Mouse (Mus musculus) megakaryocyte, embryonic 14.5 days (primary cell): ENCODE data around the gene Tmem135. TPM values are rescaled to one million over a fixed set of nuclear protein-coding genes. Genes with fewer than 3 reads are reported as not detected.
"Not testable (repeated sequence)": the region's sequence is repeated elsewhere in the genome, so short reads cannot be mapped to it uniquely, and the experiment has no call there.

Experiments used
- H3K27me3 ChIP-seq: replicated peaks from 2 replicates; pipeline ENCODE3; 2012; ENCODE audit warnings: inconsistent platforms
- H3K36me3 ChIP-seq: replicated peaks from 2 replicates; pipeline ENCODE3; 2012; ENCODE audit warnings: low read length, inconsistent platforms, mixed read lengths
- H3K4me1 ChIP-seq: 2 replicates; pipeline ENCODE4 v1.6.1; 2012; ENCODE audit warnings: inconsistent platforms
- H3K4me3 ChIP-seq: replicated peaks from 2 replicates; pipeline ENCODE3; 2012; ENCODE audit warnings: moderate library complexity, mild to moderate bottlenecking, inconsistent platforms
- H3K9me3 ChIP-seq: 2 replicates; pipeline ENCODE4 v1.6.1; 2012; ENCODE audit warnings: inconsistent platforms
- FLI1 ChIP-seq: IDR thresholded peaks from 2 replicates; pipeline ENCODE4 v1.6.1; 2012; ENCODE audit warnings: low read length, inconsistent platforms, mixed read lengths
- GATA1 ChIP-seq: IDR thresholded peaks from 3 replicates; pipeline ENCODE4 v1.6.1; 2012; ENCODE audit warnings: mixed read lengths, low read length, inconsistent platforms, borderline replicate concordance
- polyA plus RNA-seq: library from polyadenylated mRNA; stranded (reverse); fragments of >175 nt; gene quantifications from 2 replicates; pipeline ENCODE4 v1.2.3, GENCODE M21; 2012; ENCODE audit warnings: low replicate concordance; ENCODE audit not compliant: insufficient read depth

Gene Tmem135
- polyA plus RNA-seq, 1 experiment = 19.0 TPM

DNA sequence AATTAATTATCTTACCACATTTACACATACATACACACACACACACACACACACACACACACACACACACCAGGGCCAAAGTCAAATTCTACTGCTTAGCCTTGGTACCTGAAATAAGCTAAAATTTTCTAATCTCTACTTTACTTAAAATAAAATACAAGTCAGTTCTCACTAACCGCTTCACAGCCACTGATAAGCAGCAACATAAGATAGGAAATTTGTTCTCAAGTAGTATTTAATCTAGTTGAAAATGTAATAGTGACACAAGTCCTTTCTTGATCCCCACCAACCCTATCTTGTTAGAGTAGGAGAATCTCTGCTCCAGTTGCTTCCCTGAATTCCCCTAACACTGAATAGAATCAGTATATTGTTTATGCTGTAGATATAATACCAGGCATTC lies 67.6 kb downstream of the Tmem135 start:
- Histone ChIP-seq H3K4me3 (no peak overlapping the region), H3K27me3 (no peaks in the 10 kb centered on the region), H3K4me1 (peaks cover 40% of the 10 kb centered on the region), H3K9me3 (no peaks in the 10 kb centered on the region), H3K36me3 (peaks cover 6% of the 10 kb centered on the region)
- no peak for TF ChIP-seq GATA1
- TF ChIP-seq FLI1 = no peak

DNA sequence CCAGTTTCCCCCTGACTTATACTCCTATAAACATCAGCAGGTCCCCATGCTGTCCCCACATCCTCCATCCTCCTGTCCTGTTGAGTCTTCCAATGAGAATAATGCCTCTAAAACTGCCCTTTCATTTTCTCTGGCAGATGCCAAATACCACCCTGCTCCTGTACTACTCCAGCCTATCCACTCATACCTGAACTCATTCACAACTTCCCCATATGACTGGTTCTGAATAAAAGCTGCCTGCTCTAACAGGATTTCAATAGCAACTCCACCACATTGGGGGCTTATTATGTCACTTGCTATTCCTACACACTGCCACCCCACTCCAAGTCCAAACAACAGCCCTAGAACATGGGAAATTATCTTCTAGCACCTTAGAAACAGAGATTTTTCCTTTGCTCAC lies 68.7 kb downstream of the Tmem135 start:
- Histone ChIP-seq H3K4me1 (peaks cover 42% of the 10 kb centered on the region), H3K36me3 (peaks cover 14% of the 10 kb centered on the region), H3K27me3 (no peaks in the 10 kb centered on the region), H3K9me3 (no peaks in the 10 kb centered on the region), H3K4me3 (no peak overlapping the region)
- no peak for TF ChIP-seq FLI1
- TF ChIP-seq GATA1 = no peak

DNA sequence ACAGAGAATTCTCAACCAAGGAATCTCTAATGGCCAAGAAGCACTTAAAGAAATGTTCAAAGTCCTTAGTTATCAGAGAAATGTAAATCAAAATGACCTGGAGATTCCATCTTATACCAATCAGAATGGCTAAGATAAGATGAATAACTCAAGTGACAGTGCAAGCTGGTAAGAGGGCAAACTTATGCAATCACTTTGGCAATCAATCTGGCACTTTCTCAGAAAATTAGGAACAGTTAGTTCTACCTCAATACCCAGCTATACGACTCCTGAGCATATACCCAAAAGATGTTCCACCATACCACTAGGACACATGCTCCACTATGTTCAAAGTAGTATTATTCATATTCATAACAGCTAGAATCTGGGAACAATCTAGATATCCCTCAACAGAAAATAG lies 74.1 kb downstream of the Tmem135 start:
- Histone ChIP-seq H3K9me3 (no peaks in the 10 kb centered on the region), H3K4me1 (peaks cover 26% of the 10 kb centered on the region), H3K36me3 (peaks cover 12% of the 10 kb centered on the region), H3K27me3 (no peaks in the 10 kb centered on the region), H3K4me3 (no peak overlapping the region)
- no peak for TF ChIP-seq FLI1
- no peak for TF ChIP-seq GATA1

DNA sequence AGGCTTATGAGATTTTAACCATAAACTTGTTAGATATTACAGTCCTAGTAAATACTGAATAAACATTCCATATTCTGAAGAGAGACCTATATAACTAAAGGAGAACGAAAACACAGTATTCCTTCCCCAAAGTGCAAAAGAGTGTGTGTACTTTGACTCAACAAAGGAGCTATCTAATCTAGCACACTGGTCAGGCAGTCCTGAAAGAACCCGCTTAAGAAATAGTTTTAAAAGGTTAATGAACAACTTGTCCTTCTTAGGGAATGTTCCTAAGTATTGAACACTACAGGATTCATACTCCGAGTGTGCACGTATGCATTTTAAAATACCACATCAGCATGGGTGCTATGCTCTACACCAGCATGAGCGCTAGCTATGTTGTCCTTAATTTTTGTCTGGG lies 76.3 kb downstream of the Tmem135 start:
- Histone ChIP-seq H3K27me3 (no peaks in the 10 kb centered on the region), H3K4me3 (no peak overlapping the region), H3K4me1 (peaks cover 26% of the 10 kb centered on the region), H3K36me3 (peaks cover 25% of the 10 kb centered on the region), H3K9me3 (peaks cover 3% of the 10 kb centered on the region; the same call in 1 of the 2 replicates)
- TF ChIP-seq GATA1 (no peak), FLI1 (no peak)

DNA sequence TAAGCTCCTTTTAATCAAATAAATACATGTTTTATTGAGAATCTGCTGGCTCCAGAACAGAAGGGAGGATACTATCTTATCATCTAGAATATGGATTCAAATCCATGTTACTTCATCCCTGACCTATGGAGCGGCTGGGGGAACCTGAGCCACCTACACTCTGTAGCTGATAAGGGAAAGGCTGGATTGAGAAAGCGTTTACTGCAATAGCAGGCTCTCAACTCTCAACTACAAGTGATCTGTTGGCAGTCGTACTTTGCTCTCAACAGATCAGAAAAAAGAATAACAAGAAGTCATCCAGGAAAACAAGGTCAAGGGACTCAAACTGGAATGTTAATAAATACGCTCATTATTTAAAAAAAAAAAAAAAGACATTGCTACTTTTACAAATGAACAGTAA lies 77.3 kb downstream of the Tmem135 start:
- no peak overlapping the region for H3K4me3 ChIP-seq

DNA sequence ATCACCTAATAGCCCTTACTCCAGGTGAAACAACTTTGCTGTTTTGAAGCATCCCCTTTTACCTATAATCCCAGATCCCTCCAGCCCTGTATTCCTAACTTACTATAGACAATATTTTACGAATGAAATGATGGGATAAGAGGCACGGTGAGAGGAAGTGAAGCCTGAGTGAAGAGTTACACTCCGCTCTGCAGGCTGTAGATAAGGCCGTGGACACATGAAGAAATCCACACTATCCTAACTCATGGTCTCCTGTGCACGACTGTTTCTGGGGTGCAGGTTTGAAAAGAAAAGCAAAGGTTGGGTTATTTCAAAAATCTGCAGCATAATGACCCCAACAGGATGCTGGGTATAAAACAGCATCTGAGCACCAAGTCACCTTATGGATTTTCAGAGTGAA lies 77.8 kb downstream of the Tmem135 start:
- Histone ChIP-seq H3K36me3 (peaks cover 31% of the 10 kb centered on the region), H3K4me1 (peaks cover 23% of the 10 kb centered on the region), H3K27me3 (no peaks in the 10 kb centered on the region), H3K9me3 (peaks cover 8% of the 10 kb centered on the region; the same call in 1 of the 2 replicates), H3K4me3 (peak overlapping the region; percentile 77)
- TF ChIP-seq GATA1 (no peak), FLI1 (no peak)

More for the DNA sequence above, 77.3 kb downstream of the Tmem135 start:
- Histone ChIP-seq H3K4me1 (peaks cover 26% of the 10 kb centered on the region), H3K27me3 (no peaks in the 10 kb centered on the region), H3K36me3 (peaks cover 33% of the 10 kb centered on the region), H3K9me3 (peaks cover 8% of the 10 kb centered on the region; the same call in 1 of the 2 replicates)
- TF ChIP-seq GATA1 = no peak
- TF ChIP-seq FLI1 = no peak

DNA sequence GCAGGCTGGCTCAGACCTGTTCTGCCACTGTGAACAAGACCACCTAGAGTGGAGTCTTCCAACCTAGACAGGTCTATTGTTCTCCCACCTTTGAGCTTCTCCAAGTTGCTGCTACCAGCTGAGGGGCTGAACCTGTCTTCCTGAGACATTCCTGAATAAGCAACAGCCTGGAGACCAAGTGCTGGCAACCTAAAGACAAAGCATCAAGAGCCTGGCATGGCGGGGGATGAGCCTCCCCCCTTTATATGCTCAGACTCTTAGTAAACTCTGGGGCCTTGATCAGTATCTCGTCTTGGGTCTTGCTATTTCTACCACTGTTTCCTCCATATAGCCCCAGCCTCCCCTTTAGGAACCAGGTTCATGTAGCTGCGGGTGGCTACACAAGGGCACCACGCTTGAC lies 81.3 kb downstream of the Tmem135 start:
- not testable (repeated sequence) for H3K4me3 ChIP-seq, H3K9me3 ChIP-seq, H3K27me3 ChIP-seq
- peaks cover 17% of the 10 kb centered on the region for H3K4me1 ChIP-seq
- peaks cover 25% of the 10 kb centered on the region for H3K36me3 ChIP-seq

DNA sequence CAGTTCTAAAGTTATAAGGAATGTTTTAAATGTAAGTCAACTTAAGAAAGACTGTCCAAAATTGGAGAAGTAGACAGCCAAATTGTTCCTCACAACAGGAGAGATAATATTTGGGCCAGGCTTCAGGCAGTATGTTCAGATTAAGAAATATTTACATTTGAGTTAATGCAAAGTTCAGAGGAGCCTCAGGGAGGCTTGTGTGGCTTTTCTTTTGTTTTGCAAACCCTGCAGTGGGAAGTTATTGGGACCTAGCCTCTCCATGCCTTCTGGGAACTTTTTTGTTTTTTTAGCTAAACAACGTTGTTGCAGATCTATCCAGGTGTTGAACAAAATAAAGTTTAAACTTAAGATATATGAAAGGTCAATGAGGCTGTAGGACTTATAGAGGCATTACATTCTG lies 84.7 kb downstream of the Tmem135 start:
- H3K9me3 ChIP-seq = peaks cover 8% of the 10 kb centered on the region; the same call in 1 of the 2 replicates
- H3K4me3 ChIP-seq = no peak overlapping the region
- TF ChIP-seq FLI1 (no peak), GATA1 (no peak)
- no peaks in the 10 kb centered on the region for H3K27me3 ChIP-seq
- H3K36me3 ChIP-seq = peaks cover 21% of the 10 kb centered on the region
- peaks cover 12% of the 10 kb centered on the region for H3K4me1 ChIP-seq

DNA sequence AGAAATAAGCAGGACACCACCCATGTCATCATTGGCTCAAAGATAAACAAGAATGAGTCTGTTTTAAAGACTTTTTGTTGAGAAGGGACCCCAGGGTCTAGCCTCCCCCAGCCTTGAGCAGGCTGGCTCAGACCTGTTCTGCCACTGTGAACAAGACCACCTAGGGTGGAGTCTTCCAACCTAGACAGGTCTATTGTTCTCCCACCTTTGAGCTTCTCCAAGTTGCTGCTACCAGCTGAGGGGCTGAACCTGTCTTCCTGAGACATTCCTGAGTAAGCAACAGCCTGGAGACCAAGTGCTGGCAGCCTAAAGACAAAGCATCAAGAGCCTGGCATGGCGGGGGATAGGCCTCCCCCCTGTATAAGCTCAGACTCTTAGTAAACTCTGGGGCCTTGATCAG lies 86.9 kb downstream of the Tmem135 start:
- H3K4me1 ChIP-seq = peaks cover 15% of the 10 kb centered on the region
- H3K9me3 ChIP-seq, H3K4me3 ChIP-seq, H3K27me3 ChIP-seq: not testable (repeated sequence)
- H3K36me3 ChIP-seq = peaks cover 23% of the 10 kb centered on the region

DNA sequence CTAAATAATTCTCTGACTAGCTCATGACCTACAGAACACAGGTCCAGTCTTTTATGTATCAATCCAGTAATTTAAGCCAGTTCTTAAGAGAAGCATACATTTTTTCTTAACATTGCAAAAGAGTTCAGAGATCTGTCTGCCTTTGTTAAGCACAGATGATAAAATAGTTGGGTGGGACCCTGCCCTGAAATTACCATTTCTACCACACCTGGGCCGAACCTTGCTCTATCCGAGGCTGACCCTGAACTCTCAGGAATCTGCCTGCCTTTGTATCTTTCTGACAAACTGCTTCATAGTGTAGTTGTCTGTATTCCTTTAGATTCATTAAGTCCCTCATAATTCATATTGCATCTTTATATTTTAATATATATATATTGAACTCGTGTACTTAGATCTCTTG lies 87.9 kb downstream of the Tmem135 start:
- H3K36me3 ChIP-seq = peaks cover 28% of the 10 kb centered on the region
- peaks cover 15% of the 10 kb centered on the region for H3K4me1 ChIP-seq
- H3K27me3 ChIP-seq = no peaks in the 10 kb centered on the region
- H3K4me3 ChIP-seq = no peak overlapping the region
- H3K9me3 ChIP-seq = peaks cover 4% of the 10 kb centered on the region; the same call in 1 of the 2 replicates
- TF ChIP-seq FLI1 = no peak
- no peak for TF ChIP-seq GATA1

DNA sequence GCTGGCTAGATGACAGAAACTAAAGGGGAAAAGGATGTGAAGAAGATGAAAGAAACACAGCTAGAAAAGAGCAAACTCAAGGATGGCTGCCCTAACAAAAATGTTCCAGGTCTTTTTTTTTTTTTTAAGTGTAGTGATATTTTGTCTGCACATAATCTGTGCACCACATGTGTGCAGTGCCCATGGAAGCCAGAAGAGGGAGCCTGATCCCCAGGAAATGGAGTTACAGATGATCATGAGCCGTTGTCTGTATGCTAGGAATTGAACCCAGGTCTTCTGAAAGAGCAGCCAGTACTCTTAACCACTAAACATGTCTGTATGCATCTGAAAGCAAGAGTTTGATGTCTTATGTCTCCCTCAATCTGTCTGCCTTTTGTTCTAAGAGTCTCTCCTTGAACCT lies 92.5 kb downstream of the Tmem135 start:
- no peak for TF ChIP-seq GATA1
- TF ChIP-seq FLI1 = no peak
- Histone ChIP-seq H3K9me3 (peaks cover 4% of the 10 kb centered on the region; the same call in 1 of the 2 replicates), H3K4me1 (peaks cover 25% of the 10 kb centered on the region), H3K27me3 (no peaks in the 10 kb centered on the region), H3K4me3 (no peak overlapping the region), H3K36me3 (peaks cover 37% of the 10 kb centered on the region)

DNA sequence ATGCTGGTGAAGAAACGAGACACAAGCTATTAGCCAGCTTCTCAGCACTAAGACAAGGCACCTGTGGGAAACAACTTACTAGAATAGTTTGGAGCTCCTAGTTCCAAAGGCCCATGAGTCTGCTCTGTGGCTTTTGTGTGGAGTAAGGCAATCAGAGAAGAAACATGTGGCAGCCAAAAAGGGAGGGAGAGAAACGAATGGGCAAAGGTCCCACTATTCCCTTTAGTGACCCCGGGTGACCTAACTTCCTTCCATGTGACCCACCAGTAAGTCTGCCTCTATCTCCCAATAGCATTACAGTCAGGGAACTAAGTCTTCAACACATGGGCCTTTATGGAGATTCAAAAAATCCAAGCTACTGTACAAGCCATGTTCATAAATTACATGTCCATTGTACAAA lies 95.1 kb downstream of the Tmem135 start:
- peaks cover 51% of the 10 kb centered on the region for H3K36me3 ChIP-seq
- peaks cover 4% of the 10 kb centered on the region; the same call in 1 of the 2 replicates for H3K9me3 ChIP-seq

More for the DNA sequence above, 95.1 kb downstream of the Tmem135 start:
- TF ChIP-seq GATA1 (no peak), FLI1 (no peak)
- peaks cover 18% of the 10 kb centered on the region for H3K4me1 ChIP-seq
- no peaks in the 10 kb centered on the region for H3K27me3 ChIP-seq
- H3K4me3 ChIP-seq = no peak overlapping the region
